Mouse (Mus musculus) C2C12 (cell line): ENCODE data around the gene Rps6kb2. TPM values are rescaled to one million over a fixed set of nuclear protein-coding genes. Genes with fewer than 3 reads are reported as not detected.

Source experiments
- H3K27me3 ChIP-seq: one replicate; pipeline ENCODE4 v1.6.1; 2011; ENCODE audit not compliant: control insufficient read depth, insufficient read depth, insufficient read length
- H3K36me3 ChIP-seq: one replicate; pipeline ENCODE4 v1.6.1; 2011; ENCODE audit not compliant: control insufficient read depth, insufficient read depth
- H3K4me3 ChIP-seq: one replicate; pipeline ENCODE4 v1.5.1; 2011; ENCODE audit warnings: mild to moderate bottlenecking, control low read depth; ENCODE audit not compliant: poor library complexity, insufficient read depth, severe bottlenecking
- H3K79me2 ChIP-seq: one replicate; pipeline ENCODE4 v1.6.1; 2011; ENCODE audit not compliant: control insufficient read depth, insufficient read depth
- H3K79me3 ChIP-seq: one replicate; pipeline ENCODE4 v1.6.1; 2011; ENCODE audit warnings: low read depth, control low read depth
- H3ac ChIP-seq: one replicate; pipeline ENCODE3; 2011; ENCODE audit warnings: low read depth; ENCODE audit not compliant: control insufficient read depth, insufficient read length
- CEBPB ChIP-seq: IDR thresholded peaks from one replicate; pipeline ENCODE4 v1.6.1; 2011; ENCODE audit warnings: low read depth, mild to moderate bottlenecking, control low read depth, moderate library complexity
- CTCF ChIP-seq: IDR thresholded peaks from one replicate; pipeline ENCODE4 v1.5.1; 2011; ENCODE audit not compliant: control insufficient read depth, insufficient read depth, insufficient read length
- FOSL1 ChIP-seq: IDR thresholded peaks from one replicate; pipeline ENCODE4 v1.8.0; 2011; ENCODE audit warnings: mild to moderate bottlenecking, low read length; ENCODE audit not compliant: poor library complexity, insufficient read depth, severe bottlenecking
- MAX ChIP-seq: IDR thresholded peaks from one replicate; pipeline ENCODE4 v1.6.1; 2011; ENCODE audit warnings: mild to moderate bottlenecking, control low read depth
- MYOD1 ChIP-seq: IDR thresholded peaks from one replicate; pipeline ENCODE4 v1.6.1; 2011; ENCODE audit warnings: low read depth; ENCODE audit not compliant: control insufficient read depth, insufficient read length
- MYOG ChIP-seq: IDR thresholded peaks from one replicate; pipeline ENCODE4 v1.6.1; 2011; ENCODE audit not compliant: control insufficient read depth, insufficient read length; ENCODE audit errors: extremely low read depth
- USF1 ChIP-seq: IDR thresholded peaks from one replicate; pipeline ENCODE4 v1.6.1; 2011; ENCODE audit warnings: low read depth, mild to moderate bottlenecking, control low read depth, moderate library complexity
- polyA plus RNA-seq: library from polyadenylated mRNA; unstranded; fragments of >200 nt; fragmentation: generic; extraction: Trizol; gene quantifications from one replicate; pipeline ENCODE4 v1.2.1, GENCODE M21; 2012; ENCODE audit warnings: missing spikeins

Rps6kb2 gene
- polyA plus RNA-seq, 1 experiment = 19.7 TPM

DNA sequence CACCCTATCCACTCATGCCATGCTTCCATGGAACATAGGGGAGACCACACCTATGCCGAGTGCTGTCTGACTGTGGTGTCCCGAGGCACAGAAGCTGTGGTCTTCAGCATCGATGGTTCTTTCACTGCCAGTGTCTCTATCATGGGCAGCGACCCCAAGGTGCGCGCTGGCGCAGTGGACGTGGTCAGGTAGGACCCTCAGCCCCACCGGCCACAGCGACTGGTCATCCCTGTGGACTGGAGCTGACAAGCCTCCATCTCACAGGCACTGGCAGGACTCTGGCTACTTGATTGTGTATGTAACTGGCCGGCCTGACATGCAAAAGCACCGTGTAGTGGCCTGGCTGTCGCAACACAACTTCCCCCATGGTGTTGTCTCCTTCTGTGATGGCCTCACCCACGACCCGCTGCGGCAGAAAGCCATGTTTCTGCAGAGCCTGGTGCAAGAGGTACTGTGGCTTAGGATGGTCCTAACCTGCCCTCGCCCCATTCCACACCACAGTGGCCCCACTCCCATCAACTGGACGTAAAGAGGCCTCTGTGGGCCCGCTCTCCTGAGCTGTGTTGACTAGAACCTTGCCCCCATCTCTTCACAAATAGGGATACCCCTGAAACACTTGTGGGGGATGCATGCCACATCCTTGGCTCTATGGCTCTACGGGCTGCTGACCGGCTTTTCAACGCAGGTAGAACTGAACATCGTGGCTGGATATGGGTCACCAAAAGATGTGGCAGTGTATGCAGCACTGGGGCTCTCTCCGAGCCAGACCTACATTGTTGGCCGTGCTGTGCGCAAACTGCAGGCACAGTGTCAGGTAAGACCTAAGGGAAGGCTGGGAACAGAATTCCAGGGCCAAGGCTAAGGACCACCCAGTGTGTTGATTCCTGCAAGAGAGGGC lies 50.8 kb downstream of the Rps6kb2 start:
- no peak overlapping the region for H3K4me3 ChIP-seq
- peaks cover 3% of the 10 kb centered on the region for H3K79me2 ChIP-seq
- TF ChIP-seq MAX (no peak), FOSL1 (no peak), MYOD1 (no peak), USF1 (no peak), CEBPB (no peak), CTCF (no peak), MYOG (no peak)
- no peaks in the 10 kb centered on the region for H3K27me3 ChIP-seq
- peaks cover 92% of the 10 kb centered on the region for H3K36me3 ChIP-seq
- H3ac ChIP-seq = peak overlapping the region; percentile 26
- no peaks in the 10 kb centered on the region for H3K79me3 ChIP-seq

DNA sequence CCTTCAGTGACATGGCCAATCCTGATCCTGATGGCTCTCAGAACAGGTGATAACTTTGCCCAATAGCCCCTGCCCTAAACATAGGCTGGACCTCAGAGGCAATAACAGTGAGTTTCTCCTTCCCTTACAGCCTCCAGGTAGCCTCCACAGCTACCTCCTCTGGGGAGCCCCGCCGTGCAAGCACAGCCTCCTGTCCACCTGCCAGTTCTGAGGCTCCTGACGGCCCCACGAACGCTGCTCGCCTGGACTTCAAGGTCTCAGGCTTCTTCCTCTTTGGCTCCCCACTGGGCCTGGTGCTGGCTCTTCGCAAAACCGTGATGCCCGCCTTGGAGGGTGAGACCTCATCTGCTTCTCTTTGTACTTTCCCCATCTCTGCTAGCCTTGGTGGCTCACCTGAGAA lies 54.6 kb downstream of the Rps6kb2 start:
- no peaks in the 10 kb centered on the region for H3K79me2 ChIP-seq
- H3K79me3 ChIP-seq = no peaks in the 10 kb centered on the region
- TF ChIP-seq MAX (no peak), CTCF (no peak), USF1 (no peak), MYOD1 (no peak), FOSL1 (no peak), CEBPB (no peak), MYOG (no peak)
- H3ac ChIP-seq = no peak overlapping the region
- H3K27me3 ChIP-seq = no peaks in the 10 kb centered on the region
- H3K4me3 ChIP-seq = no peak overlapping the region
- H3K36me3 ChIP-seq = peaks cover 74% of the 10 kb centered on the region

- no peaks in the 10 kb centered on the region for H3K27me3 ChIP-seq
- H3K36me3 ChIP-seq = peaks cover 76% of the 10 kb centered on the region
- H3K79me2 ChIP-seq = peaks cover 7% of the 10 kb centered on the region
- H3K4me3 ChIP-seq = no peak overlapping the region
- TF ChIP-seq CTCF (no peak), CEBPB (no peak), MYOG (no peak), FOSL1 (no peak), MAX (no peak), USF1 (no peak), MYOD1 (no peak)
- no peaks in the 10 kb centered on the region for H3K79me3 ChIP-seq
- H3ac ChIP-seq = no peak overlapping the region
These were observed 56.5 kb downstream of the Rps6kb2 start for GRCm38 (mm10) chr19:4106654-4107053.

- Histone ChIP-seq H3K36me3 (peaks cover 60% of the 10 kb centered on the region), H3K27me3 (no peaks in the 10 kb centered on the region), H3ac (no peak overlapping the region), H3K79me2 (peaks cover 23% of the 10 kb centered on the region), H3K4me3 (no peak overlapping the region), H3K79me3 (peaks cover 9% of the 10 kb centered on the region)
- TF ChIP-seq MYOD1 = no peak
- TF ChIP-seq CEBPB = no peak
- TF ChIP-seq MYOG = no peak
- no peak for TF ChIP-seq FOSL1
- no peak for TF ChIP-seq MAX
- TF ChIP-seq CTCF = no peak
- TF ChIP-seq USF1 = no peak
These were observed 58.4 kb downstream of the Rps6kb2 start for GRCm38 (mm10) chr19:4104675-4105194.

Other genes with a start within 250 kb of the Rps6kb2 start
- 6.9 TPM for gene Aldh3b1, start 233.5 kb downstream of the Rps6kb2 start, polyA plus RNA-seq
- gene Unc93b1, start 228.2 kb downstream of the Rps6kb2 start, polyA plus RNA-seq = 0.29 TPM
- gene Aldh3b3, start 204.7 kb downstream of the Rps6kb2 start, polyA plus RNA-seq = not detected
- gene Aldh3b2, start 191.0 kb downstream of the Rps6kb2 start, polyA plus RNA-seq = not detected
- gene Acy3, start 176.8 kb downstream of the Rps6kb2 start, polyA plus RNA-seq = 3.5 TPM
- 0.02 TPM for gene Tbx10, start 170.6 kb downstream of the Rps6kb2 start, polyA plus RNA-seq
- gene Nudt8, start 162.8 kb downstream of the Rps6kb2 start, polyA plus RNA-seq = 28.1 TPM
- 0.28 TPM for gene Gm49405, start 162.7 kb downstream of the Rps6kb2 start, polyA plus RNA-seq
- gene Doc2g, start 160.0 kb downstream of the Rps6kb2 start, polyA plus RNA-seq = 0.98 TPM
- gene Ndufv1, start 150.5 kb downstream of the Rps6kb2 start, polyA plus RNA-seq = 254 TPM
- gene Gstp1, start 125.4 kb downstream of the Rps6kb2 start, polyA plus RNA-seq = 863 TPM
- gene Gstp2, start 117.3 kb downstream of the Rps6kb2 start, polyA plus RNA-seq = 7.2 TPM
- gene Gstp3, start 103.8 kb downstream of the Rps6kb2 start, polyA plus RNA-seq = 0.09 TPM
- not detected for gene Cabp2, start 81.8 kb downstream of the Rps6kb2 start, polyA plus RNA-seq
- gene Cdk2ap2, start 66.2 kb downstream of the Rps6kb2 start, polyA plus RNA-seq = 134 TPM
- 43.1 TPM for gene Pitpnm1, start 63.4 kb downstream of the Rps6kb2 start, polyA plus RNA-seq
- gene Aip, start 37.5 kb downstream of the Rps6kb2 start, polyA plus RNA-seq = 208 TPM
- not detected for gene Gpr152, start 23.6 kb downstream of the Rps6kb2 start, polyA plus RNA-seq
- gene Cabp4, start 19.3 kb downstream of the Rps6kb2 start, polyA plus RNA-seq = 0.04 TPM
- gene Coro1b, start 14.7 kb downstream of the Rps6kb2 start, polyA plus RNA-seq = 257 TPM
- 5.8 TPM for gene Ptprcap, start 9.8 kb downstream of the Rps6kb2 start, polyA plus RNA-seq
- gene Carns1, start 12.1 kb upstream of the Rps6kb2 start, polyA plus RNA-seq = 2.1 TPM
- 0.26 TPM for gene Tbc1d10c, start 27.9 kb upstream of the Rps6kb2 start, polyA plus RNA-seq
- gene Ppp1ca, start 28.7 kb upstream of the Rps6kb2 start, polyA plus RNA-seq = 819 TPM
- 33.3 TPM for gene Rad9a, start 38.3 kb upstream of the Rps6kb2 start, polyA plus RNA-seq
- 24.8 TPM for gene Clcf1, start 50.9 kb upstream of the Rps6kb2 start, polyA plus RNA-seq
- gene AC109138.7, start 51.0 kb upstream of the Rps6kb2 start, polyA plus RNA-seq = 0.90 TPM
- 112 TPM for gene Pold4, start 68.5 kb upstream of the Rps6kb2 start, polyA plus RNA-seq
- 0.34 TPM for gene Ssh3, start 105.8 kb upstream of the Rps6kb2 start, polyA plus RNA-seq
- 2.2 TPM for gene Ankrd13d, start 119.8 kb upstream of the Rps6kb2 start, polyA plus RNA-seq
- 56.6 TPM for gene Grk2, start 142.9 kb upstream of the Rps6kb2 start, polyA plus RNA-seq
- 24.0 TPM for gene Kdm2a, start 234.9 kb upstream of the Rps6kb2 start, polyA plus RNA-seq